Mouse (Mus musculus): Measurements from ENCODE around the gene Mroh8.

DNA sequence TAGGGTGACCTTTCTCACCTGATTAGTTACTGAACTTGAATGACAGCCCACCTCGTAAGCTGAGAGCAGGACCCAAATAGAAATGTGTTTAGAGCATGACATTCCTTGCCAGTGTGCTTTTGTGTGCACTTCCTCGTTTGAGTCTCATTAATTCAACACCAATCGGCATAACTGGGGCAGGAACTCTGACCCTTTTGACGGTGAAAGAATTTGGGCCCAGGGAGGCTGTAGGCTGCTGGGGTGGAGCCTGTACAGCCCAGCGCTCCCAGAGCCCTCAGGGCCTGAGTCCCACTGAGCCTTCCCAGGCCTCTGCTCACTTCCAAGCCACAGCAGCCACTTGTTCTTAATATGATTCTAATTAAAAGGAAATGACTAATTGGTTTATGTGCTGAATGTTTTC is 41.5 kb upstream of the Mroh8 start:
- TF ChIP-seq CTCF (IDR thresholded peaks at IDR 0.05; ENCODE audit: low read depth, low read length): no peak
- no peak for TF ChIP-seq GATA1 (IDR thresholded peaks at IDR 0.05; ENCODE audit: borderline replicate concordance, low read length)
- TF ChIP-seq TAL1 (conservative IDR thresholded peaks at IDR 0.05; ENCODE audit: low read depth, low read length): no peak
- no peak for TF ChIP-seq GATA2 (IDR thresholded peaks at IDR 0.05; ENCODE audit: borderline replicate concordance, low read depth, low read length)
- TF ChIP-seq POLR2AphosphoS5 (IDR thresholded peaks at IDR 0.05; ENCODE audit: insufficient replicate concordance, low read depth, low read length): no peak

Data from G1E (cell line).